Mouse (Mus musculus): ENCODE measurements around the gene Jmjd6.

The Jmjd6 gene

DNA sequence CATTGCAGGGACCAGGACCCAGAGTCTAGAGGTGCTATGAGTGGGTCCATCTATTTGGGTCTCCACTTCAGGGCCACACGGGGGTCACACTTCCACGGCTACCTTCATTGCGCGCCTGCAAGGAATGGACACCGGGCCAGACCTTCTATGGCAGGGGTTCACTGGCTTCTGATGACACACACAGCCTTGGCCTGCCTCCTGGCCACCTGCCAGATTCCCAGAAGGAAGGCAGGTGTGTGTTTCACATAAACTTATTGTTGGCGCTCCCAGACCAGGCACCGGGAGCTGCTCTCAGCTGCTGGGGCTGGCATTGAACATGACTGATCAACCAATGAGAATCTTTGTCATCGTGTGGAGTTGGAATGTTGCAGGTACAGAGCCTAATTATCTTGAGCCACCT is 35.2 kb upstream of the Jmjd6 start:
- Histone ChIP-seq H3K9me3 (ENCODE audit: low read length) (no peaks in the 10 kb centered on the region), H3K4me1 (replicated peaks; ENCODE audit: low read depth, low read length) (peaks cover 26% of the 10 kb centered on the region), H3K27me3 (ENCODE audit: insufficient read depth, low read length) (no peaks in the 10 kb centered on the region), H3K4me3 (replicated peaks; ENCODE audit: low read length) (no peak overlapping the region), H3K36me3 (ENCODE audit: insufficient read depth, low read length) (peaks cover 16% of the 10 kb centered on the region)
- TF ChIP-seq CTCF (conservative IDR thresholded peaks at IDR 0.05; ENCODE audit: low read length) (no peak), POU5F1 (IDR thresholded peaks at IDR 0.05; ENCODE audit: borderline replicate concordance, low read length) (no peak), NANOG (IDR thresholded peaks at IDR 0.05; ENCODE audit: borderline replicate concordance, low read length) (no peak)

DNA sequence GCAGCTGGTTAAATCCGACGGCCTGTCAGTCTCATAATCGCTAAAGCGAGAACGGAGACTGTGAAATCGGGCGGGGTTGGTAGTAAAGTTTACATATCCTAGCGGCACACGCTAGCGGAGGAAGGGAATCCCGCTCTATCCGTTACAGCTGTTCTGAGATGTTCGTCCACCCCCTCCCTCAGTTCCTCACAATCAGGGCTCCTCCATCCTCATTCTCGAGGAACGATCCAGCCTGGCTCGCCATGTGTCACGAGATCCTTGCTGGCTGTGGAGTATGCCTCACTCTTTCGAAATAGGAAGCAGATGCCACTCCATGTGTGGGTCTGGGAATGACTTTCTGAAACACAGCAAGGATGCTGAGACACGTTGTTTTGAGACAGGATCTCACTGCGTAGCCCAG is 30.7 kb upstream of the Jmjd6 start:
- Histone ChIP-seq H3K36me3 (ENCODE audit: insufficient read depth, low read length) (peaks cover 42% of the 10 kb centered on the region), H3K27me3 (ENCODE audit: insufficient read depth, low read length) (no peaks in the 10 kb centered on the region), H3K4me3 (replicated peaks; ENCODE audit: low read length) (no peak overlapping the region), H3K4me1 (replicated peaks; ENCODE audit: low read depth, low read length) (peaks cover 14% of the 10 kb centered on the region), H3K9me3 (ENCODE audit: low read length) (no peaks in the 10 kb centered on the region)
- TF ChIP-seq NANOG (IDR thresholded peaks at IDR 0.05; ENCODE audit: borderline replicate concordance, low read length) (no peak), POU5F1 (IDR thresholded peaks at IDR 0.05; ENCODE audit: borderline replicate concordance, low read length) (no peak), CTCF (conservative IDR thresholded peaks at IDR 0.05; ENCODE audit: low read length) (no peak)

DNA sequence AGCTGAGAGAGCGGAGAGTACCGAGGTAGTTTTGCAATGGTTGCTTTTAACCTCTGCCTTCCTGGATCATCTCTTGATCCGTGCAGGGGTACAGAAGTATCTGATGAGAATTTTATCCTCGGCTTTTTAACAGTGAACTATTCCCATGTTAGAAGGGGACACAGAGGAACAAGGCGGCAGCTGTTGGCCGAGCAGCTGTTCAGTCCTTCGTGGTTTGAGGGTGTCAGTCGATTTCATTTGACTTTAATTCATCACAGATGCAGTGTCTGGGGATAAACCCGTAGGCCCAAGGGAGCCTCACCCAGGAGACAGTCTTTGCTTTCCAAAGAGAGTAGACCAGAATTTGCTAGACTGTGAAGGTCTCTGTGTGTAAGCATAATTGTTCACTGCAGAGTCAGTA is 28.3 kb upstream of the Jmjd6 start:
- Histone ChIP-seq H3K4me3 (replicated peaks; ENCODE audit: low read length) (no peak overlapping the region), H3K9me3 (ENCODE audit: low read length) (no peaks in the 10 kb centered on the region), H3K36me3 (ENCODE audit: insufficient read depth, low read length) (peaks cover 42% of the 10 kb centered on the region), H3K4me1 (replicated peaks; ENCODE audit: low read depth, low read length) (peaks cover 12% of the 10 kb centered on the region), H3K27me3 (ENCODE audit: insufficient read depth, low read length) (no peaks in the 10 kb centered on the region)
- no peak for TF ChIP-seq NANOG (IDR thresholded peaks at IDR 0.05; ENCODE audit: borderline replicate concordance, low read length)

DNA sequence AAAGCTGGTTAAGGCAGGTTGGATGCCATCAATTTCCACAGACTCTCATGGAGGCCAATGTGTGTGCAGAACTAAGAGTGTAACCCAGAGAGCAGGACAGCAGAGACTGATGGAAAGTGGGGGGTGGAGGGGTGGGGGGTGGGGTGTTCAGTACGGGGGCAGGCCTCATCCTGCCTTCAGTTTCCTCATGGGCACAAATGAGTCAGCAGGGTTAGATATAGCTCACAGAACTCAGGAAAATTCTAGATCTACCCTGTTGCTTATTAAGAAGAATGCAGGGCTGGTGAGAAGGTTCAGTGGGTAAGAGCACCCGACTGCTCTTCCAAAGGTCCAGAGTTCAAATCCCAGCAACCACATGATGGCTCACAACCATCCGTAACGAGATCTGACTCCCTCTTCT is 26.4 kb upstream of the Jmjd6 start:
- Histone ChIP-seq H3K36me3 (ENCODE audit: insufficient read depth, low read length) (peaks cover 46% of the 10 kb centered on the region), H3K4me1 (replicated peaks; ENCODE audit: low read depth, low read length) (peaks cover 24% of the 10 kb centered on the region), H3K4me3 (replicated peaks; ENCODE audit: low read length) (no peak overlapping the region), H3K9me3 (ENCODE audit: low read length) (no peaks in the 10 kb centered on the region), H3K27me3 (ENCODE audit: insufficient read depth, low read length) (no peaks in the 10 kb centered on the region)
- TF ChIP-seq NANOG (IDR thresholded peaks at IDR 0.05; ENCODE audit: borderline replicate concordance, low read length) (no peak), CTCF (conservative IDR thresholded peaks at IDR 0.05; ENCODE audit: low read length) (no peak), POU5F1 (IDR thresholded peaks at IDR 0.05; ENCODE audit: borderline replicate concordance, low read length) (no peak)

DNA sequence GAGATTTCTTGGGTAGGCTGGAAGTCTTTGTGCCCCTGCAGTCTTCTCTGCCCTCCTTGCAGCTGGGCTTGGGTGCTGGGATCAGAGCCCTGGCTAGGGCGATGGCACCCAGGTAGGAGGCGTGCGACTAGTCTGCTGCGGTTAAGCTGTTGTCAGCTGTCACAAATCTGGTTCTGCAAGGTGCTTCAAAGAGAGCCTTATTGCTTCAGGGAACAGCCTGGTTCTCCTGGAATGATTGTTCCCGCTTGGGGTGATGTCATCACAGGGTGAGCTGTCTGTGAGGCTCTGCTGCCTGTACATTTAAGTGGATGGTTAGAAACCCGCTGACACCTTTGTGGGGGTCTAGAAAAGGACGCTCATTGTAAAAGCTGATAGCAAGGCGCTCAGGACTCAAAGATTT is 26.0 kb upstream of the Jmjd6 start:
- Histone ChIP-seq H3K4me1 (replicated peaks; ENCODE audit: low read depth, low read length) (peaks cover 28% of the 10 kb centered on the region), H3K9me3 (ENCODE audit: low read length) (no peaks in the 10 kb centered on the region), H3K4me3 (replicated peaks; ENCODE audit: low read length) (no peak overlapping the region), H3K27me3 (ENCODE audit: insufficient read depth, low read length) (no peaks in the 10 kb centered on the region), H3K36me3 (ENCODE audit: insufficient read depth, low read length) (peaks cover 42% of the 10 kb centered on the region)
- TF ChIP-seq POU5F1 (IDR thresholded peaks at IDR 0.05; ENCODE audit: borderline replicate concordance, low read length) (no peak), CTCF (conservative IDR thresholded peaks at IDR 0.05; ENCODE audit: low read length) (no peak), NANOG (IDR thresholded peaks at IDR 0.05; ENCODE audit: borderline replicate concordance, low read length) (no peak)

DNA sequence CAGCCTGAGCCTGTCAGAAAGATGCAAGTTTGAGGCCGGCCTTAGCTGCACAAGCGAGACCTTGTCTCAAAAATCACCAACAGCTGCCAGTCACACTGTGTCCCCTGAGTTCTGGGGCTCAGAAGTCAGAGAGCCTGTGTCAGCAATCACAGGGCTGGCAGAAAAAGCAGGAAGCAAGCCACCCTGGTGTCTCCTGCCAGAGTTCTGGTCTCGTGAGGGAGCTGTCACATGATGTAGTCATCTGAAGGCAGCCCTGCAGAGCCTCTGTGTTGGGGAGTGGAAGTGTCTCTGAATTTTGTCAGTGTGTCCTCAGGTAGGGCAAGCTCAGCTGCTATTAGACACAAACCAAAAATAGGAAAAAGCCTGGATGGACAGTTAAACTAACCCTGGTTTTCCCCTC is 24.9 kb upstream of the Jmjd6 start:
- Histone ChIP-seq H3K4me3 (replicated peaks; ENCODE audit: low read length) (no peak overlapping the region), H3K9me3 (ENCODE audit: low read length) (no peaks in the 10 kb centered on the region), H3K4me1 (replicated peaks; ENCODE audit: low read depth, low read length) (peaks cover 38% of the 10 kb centered on the region), H3K36me3 (ENCODE audit: insufficient read depth, low read length) (peaks cover 31% of the 10 kb centered on the region), H3K27me3 (ENCODE audit: insufficient read depth, low read length) (no peaks in the 10 kb centered on the region)
- TF ChIP-seq POU5F1 (IDR thresholded peaks at IDR 0.05; ENCODE audit: borderline replicate concordance, low read length), result no peak
- TF ChIP-seq CTCF (conservative IDR thresholded peaks at IDR 0.05; ENCODE audit: low read length), result no peak
- no peak for TF ChIP-seq NANOG (IDR thresholded peaks at IDR 0.05; ENCODE audit: borderline replicate concordance, low read length)

DNA sequence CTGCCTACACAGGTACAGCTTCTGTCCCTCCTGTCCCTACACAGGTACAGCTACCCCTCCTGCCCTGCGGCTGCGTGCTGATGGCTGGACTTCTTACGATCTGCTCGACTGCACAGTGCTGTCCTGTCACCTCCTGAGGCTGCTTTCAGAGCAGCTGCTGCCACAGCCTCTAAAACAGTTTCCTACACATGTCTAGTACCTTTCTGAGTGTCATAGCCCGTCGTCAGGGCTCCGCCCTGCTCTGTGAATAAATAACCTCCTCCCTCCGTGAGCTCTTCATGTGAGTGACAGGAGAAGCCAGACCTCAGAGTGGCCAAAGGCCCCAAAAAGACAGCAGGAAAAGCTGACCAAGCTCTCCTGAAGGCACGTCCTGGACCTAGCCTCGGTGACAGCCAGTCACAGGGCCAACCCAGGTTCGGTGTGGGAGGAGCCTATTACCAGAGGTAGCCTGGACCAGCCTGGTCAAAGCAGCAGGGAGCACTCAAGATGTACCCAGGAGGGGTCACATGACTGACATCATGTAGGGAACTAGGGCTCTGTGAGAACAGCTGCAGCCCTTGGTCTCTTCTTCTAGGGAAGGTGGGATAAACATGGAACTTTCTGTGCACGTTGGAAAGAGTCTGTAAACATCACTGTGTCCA is 22.8 kb upstream of the Jmjd6 start:
- Histone ChIP-seq H3K36me3 (ENCODE audit: insufficient read depth, low read length) (peaks cover 26% of the 10 kb centered on the region), H3K27me3 (ENCODE audit: insufficient read depth, low read length) (no peaks in the 10 kb centered on the region), H3K9me3 (ENCODE audit: low read length) (no peaks in the 10 kb centered on the region), H3K4me3 (replicated peaks; ENCODE audit: low read length) (no peak overlapping the region), H3K4me1 (replicated peaks; ENCODE audit: low read depth, low read length) (peaks cover 33% of the 10 kb centered on the region)
- TF ChIP-seq POU5F1 (IDR thresholded peaks at IDR 0.05; ENCODE audit: borderline replicate concordance, low read length) (no peak), NANOG (IDR thresholded peaks at IDR 0.05; ENCODE audit: borderline replicate concordance, low read length) (no peak), CTCF (conservative IDR thresholded peaks at IDR 0.05; ENCODE audit: low read length) (no peak)

DNA sequence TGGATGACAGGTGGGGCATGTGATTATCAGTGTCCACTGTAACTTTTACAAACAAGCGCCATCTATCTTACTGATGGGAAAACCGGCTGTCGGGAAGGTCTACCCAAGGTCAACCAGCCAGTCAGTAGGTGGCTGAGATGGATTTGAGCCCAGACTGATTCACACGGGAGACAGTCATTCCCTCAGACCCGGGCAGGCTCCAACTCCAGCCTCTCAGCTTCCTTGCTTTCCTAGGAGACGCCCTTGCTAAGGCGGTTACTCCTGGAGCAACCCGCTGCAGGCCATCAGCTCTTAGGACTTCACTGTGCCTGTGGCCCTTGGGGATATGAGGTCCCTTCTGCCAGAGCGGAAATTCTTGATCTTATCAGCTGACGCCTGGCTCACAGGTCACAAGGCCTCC is 21.2 kb upstream of the Jmjd6 start:
- TF ChIP-seq POU5F1 (IDR thresholded peaks at IDR 0.05; ENCODE audit: borderline replicate concordance, low read length) (no peak), NANOG (IDR thresholded peaks at IDR 0.05; ENCODE audit: borderline replicate concordance, low read length) (no peak), CTCF (conservative IDR thresholded peaks at IDR 0.05; ENCODE audit: low read length) (no peak)

DNA sequence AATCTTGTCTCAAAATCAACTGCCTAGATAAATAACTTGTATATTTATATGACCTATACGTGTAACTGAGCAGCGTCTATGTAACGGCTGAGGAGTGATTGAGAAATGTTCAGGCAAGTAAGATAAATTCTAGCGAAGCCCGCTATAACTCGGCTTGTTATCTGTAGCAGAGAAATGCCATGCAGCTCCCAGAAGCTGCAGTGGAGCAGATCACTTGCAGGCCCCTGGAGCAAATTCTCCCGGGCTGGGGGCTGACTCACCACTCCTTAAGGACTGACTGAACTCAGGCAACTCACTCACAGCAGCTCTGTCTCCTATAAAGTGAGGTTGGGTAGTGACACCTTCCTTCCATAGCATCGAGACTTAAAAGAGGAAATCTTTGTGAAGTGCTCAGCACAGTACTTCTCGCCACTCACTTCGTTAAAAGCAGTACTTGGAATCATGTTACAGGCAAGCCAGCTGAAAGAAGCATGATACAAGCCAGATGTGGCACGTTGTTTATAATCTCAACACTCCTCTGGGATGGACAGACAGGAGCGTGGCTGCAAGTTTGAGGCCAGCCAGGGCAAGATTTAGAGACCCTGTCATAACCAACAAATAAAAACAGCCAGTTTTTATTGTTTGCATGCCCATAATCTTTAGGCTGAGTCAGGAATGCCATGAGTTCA is 14.1 kb upstream of the Jmjd6 start:
- H3K36me3 ChIP-seq (ENCODE audit: insufficient read depth, low read length), result peaks cover 49% of the 10 kb centered on the region
- TF ChIP-seq POU5F1 (IDR thresholded peaks at IDR 0.05; ENCODE audit: borderline replicate concordance, low read length) (no peak), NANOG (IDR thresholded peaks at IDR 0.05; ENCODE audit: borderline replicate concordance, low read length) (no peak)
- no peaks in the 10 kb centered on the region for H3K9me3 ChIP-seq (ENCODE audit: low read length)
- no peak overlapping the region for H3K4me3 ChIP-seq (replicated peaks; ENCODE audit: low read length)
- H3K27me3 ChIP-seq (ENCODE audit: insufficient read depth, low read length), result no peaks in the 10 kb centered on the region
- peaks cover 35% of the 10 kb centered on the region for H3K4me1 ChIP-seq (replicated peaks; ENCODE audit: low read depth, low read length)

More for the DNA sequence above, 21.2 kb upstream of the Jmjd6 start:
- Histone ChIP-seq H3K27me3 (ENCODE audit: insufficient read depth, low read length) (no peaks in the 10 kb centered on the region), H3K4me3 (replicated peaks; ENCODE audit: low read length) (peak overlapping the region; percentile 41; the same call in 1 of the 2 replicates), H3K36me3 (ENCODE audit: insufficient read depth, low read length) (peaks cover 39% of the 10 kb centered on the region), H3K4me1 (replicated peaks; ENCODE audit: low read depth, low read length) (peaks cover 32% of the 10 kb centered on the region), H3K9me3 (ENCODE audit: low read length) (no peaks in the 10 kb centered on the region)
